Mouse (Mus musculus) neural tube, embryonic 12.5 days (tissue): ENCODE results near the gene Vmn1r171. TPM values are rescaled to one million over a fixed set of nuclear protein-coding genes. Genes with fewer than 3 reads are reported as not detected.
"Not testable (repeated sequence)": the region's sequence is repeated elsewhere in the genome, so short reads cannot be mapped to it uniquely, and the experiment has no call there.

Experiments
- ATAC-seq: fragments of 200-750 bp; cut with Nextera tagmentation; 2 replicates; pipeline ENCODE4 v1.8.0; 2017; ENCODE audit warnings: low read depth, mild to moderate bottlenecking, moderate TSS enrichment, moderate library complexity; ENCODE audit not compliant: low FRiP score
- H3K27ac ChIP-seq: fragments of 300-500 bp; sonication (generic); 2 replicates; pipeline ENCODE4 v1.5.1; 2016
- H3K27me3 ChIP-seq: fragments of 300-500 bp; sonication (generic); replicated peaks from 2 replicates; pipeline ENCODE4 v1.6.1; 2016; ENCODE audit warnings: mild to moderate bottlenecking
- H3K36me3 ChIP-seq: fragments of 300-500 bp; sonication (generic); 2 replicates; pipeline ENCODE4 v1.6.1; 2016; ENCODE audit warnings: mild to moderate bottlenecking
- H3K4me1 ChIP-seq: fragments of 300-500 bp; sonication (generic); 2 replicates; pipeline ENCODE4 v1.6.1; 2016
- H3K4me2 ChIP-seq: fragments of 300-500 bp; sonication (generic); replicated peaks from 2 replicates; pipeline ENCODE4 v1.6.1; 2016; ENCODE audit warnings: mild to moderate bottlenecking
- H3K4me3 ChIP-seq: fragments of 300-500 bp; sonication (generic); 2 replicates; pipeline ENCODE4 v1.5.1; 2016
- H3K9ac ChIP-seq: fragments of 300-500 bp; sonication (generic); 2 replicates; pipeline ENCODE4 v1.6.1; 2016; ENCODE audit warnings: mild to moderate bottlenecking
- H3K9me3 ChIP-seq: fragments of 300-500 bp; sonication (generic); 2 replicates; pipeline ENCODE4 v1.6.1; 2016; ENCODE audit warnings: mild to moderate bottlenecking
- WGBS: fragments of 180-500 bp; shearing (Covaris S2); methylation state at CpG from one replicate; pipeline ENCODE4 v1.1.7; 2016; 5-methylcytosine and 5-hydroxymethylcytosine counted together
- polyA plus RNA-seq: library from polyadenylated mRNA; unstranded; fragments of >200 nt; fragmentation: Nextera tagmentation; extraction: Ambion mirVana; gene quantifications from 2 replicates; pipeline ENCODE4 v1.2.1, GENCODE M21; 2016

Vmn1r171 gene
- not detected in 2 replicates for polyA plus RNA-seq

DNA sequence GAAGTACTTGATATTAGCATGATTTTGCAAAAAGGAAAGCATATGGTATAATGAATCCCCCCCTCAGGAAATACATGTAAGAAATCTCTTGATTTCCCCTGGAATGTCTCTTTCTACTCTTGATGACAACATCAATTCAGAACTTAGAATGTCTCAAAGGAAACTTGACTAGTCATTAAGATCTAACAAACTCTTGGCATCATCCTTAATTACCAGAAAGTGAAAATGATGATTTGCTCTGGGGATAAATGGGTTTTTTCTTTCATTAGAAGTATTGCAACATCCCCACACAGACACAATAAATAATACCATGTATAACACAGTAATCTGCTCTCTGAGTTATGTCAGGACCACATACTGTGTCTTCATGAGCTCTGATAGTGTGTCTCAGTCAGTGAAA lies at the start of gene Vmn1r171:
TSS of gene Vmn1r171 (plus strand) at position 301 of the 400 bp plus-strand sequence.
- H3K27ac ChIP-seq: no peak within 1 kb of the TSS
- H3K9me3 ChIP-seq: peaks cover 26% of the 10 kb centered on the region
- H3K4me3 ChIP-seq: no peak within 1 kb of the TSS
- no peak for ATAC-seq
- H3K27me3 ChIP-seq: no peaks in the 10 kb centered on the region
- no peak within 1 kb of the TSS for H3K9ac ChIP-seq
- no peak within 1 kb of the TSS for H3K4me2 ChIP-seq
- no peaks in the 10 kb centered on the region for H3K36me3 ChIP-seq
- no peaks in the 10 kb centered on the region for H3K4me1 ChIP-seq

DNA sequence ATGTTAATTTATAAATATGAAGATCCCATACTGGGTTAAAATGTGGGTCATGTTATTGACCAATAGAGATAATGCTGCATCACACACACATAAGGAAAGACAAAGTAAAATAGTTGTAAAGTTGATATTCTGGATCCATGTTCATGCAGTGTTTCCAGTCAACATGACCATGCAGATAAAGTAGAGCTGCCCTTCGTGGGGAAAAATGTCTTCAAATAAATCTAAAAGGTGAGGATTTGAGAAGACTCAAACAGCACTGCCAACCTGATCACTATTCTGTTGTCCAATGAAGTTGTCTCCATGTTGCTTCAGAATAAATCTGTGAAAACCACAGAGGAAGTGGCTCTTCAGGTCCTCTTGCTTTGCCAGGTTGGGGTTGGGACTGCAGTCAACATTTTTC lies 24.6 kb upstream of the Vmn1r171 start, which contains the start of gene Vmn1r170:
TSS of gene Vmn1r170 (plus strand) at position 301 of the 400 bp plus-strand sequence.
- H3K9me3 ChIP-seq: peaks cover 11% of the 10 kb centered on the region; the same call in 1 of the 2 replicates
- WGBS: 45% methylated on average over 1 of the region's 1 CpGs

DNA sequence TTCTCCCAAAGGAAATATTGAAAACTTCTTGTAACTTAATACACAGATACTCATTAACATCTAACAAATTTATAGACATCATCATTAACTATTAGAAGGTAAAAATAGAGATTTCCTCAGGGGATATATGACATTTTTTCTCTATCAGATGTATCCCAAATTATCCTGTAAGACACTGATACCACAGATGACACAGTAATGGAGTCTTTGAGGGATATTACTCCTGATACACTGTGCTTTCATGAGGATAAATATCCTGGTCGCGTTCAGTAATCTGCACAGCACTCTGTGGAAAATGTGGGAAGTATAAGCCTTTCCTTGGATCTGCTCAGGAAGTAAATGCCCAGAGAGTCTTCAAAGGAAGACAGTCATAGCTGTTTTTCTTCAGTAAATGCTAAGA lies 27.5 kb downstream of the Vmn1r171 start, which contains the start of gene Vmn1r172:
TSS of gene Vmn1r172 (plus strand) at position 301 of the 400 bp plus-strand sequence.
- Histone ChIP-seq H3K4me1 (no peaks in the 10 kb centered on the region), H3K9ac (no peak within 1 kb of the TSS), H3K9me3 (peaks cover under 1% of the 10 kb centered on the region; the same call in 1 of the 2 replicates), H3K27me3 (no peaks in the 10 kb centered on the region), H3K36me3 (no peaks in the 10 kb centered on the region), H3K27ac (no peak within 1 kb of the TSS), H3K4me2 (no peak within 1 kb of the TSS), H3K4me3 (no peak within 1 kb of the TSS)
- WGBS: 70% methylated on average over 2 of the region's 2 CpGs
- no peak for ATAC-seq

More for the DNA sequence above, 24.6 kb upstream of the Vmn1r171 start, which contains the start of gene Vmn1r170:
- not testable (repeated sequence) for H3K4me1 ChIP-seq, H3K27me3 ChIP-seq, H3K4me2 ChIP-seq, H3K27ac ChIP-seq, H3K9ac ChIP-seq, H3K36me3 ChIP-seq, H3K4me3 ChIP-seq, ATAC-seq

Other genes with a start within 250 kb of the Vmn1r171 start
- not detected in 2 replicates for gene Nlrp5, start 244.8 kb upstream of the Vmn1r171 start, polyA plus RNA-seq
- not detected in 2 replicates for gene Vmn1r167, start 123.5 kb upstream of the Vmn1r171 start, polyA plus RNA-seq
- gene Vmn1r168, start 91.0 kb upstream of the Vmn1r171 start, polyA plus RNA-seq: not detected in 2 replicates
- gene Vmn1r169, start 55.2 kb upstream of the Vmn1r171 start, polyA plus RNA-seq: not detected in 2 replicates
- gene Vmn1r170, start 24.5 kb upstream of the Vmn1r171 start, polyA plus RNA-seq: not detected in 2 replicates
- gene Vmn1r172, start 27.6 kb downstream of the Vmn1r171 start, polyA plus RNA-seq: not detected in 2 replicates
- not detected in 2 replicates for gene Vmn1r173, start 70.0 kb downstream of the Vmn1r171 start, polyA plus RNA-seq
- gene Vmn1r174, start 121.5 kb downstream of the Vmn1r171 start, polyA plus RNA-seq: not detected in 2 replicates
- gene Vmn1r175, start 179.9 kb downstream of the Vmn1r171 start, polyA plus RNA-seq: not detected in 2 replicates
- not detected in 2 replicates for gene Vmn1r176, start 206.7 kb downstream of the Vmn1r171 start, polyA plus RNA-seq
- gene Vmn1r177, start 235.7 kb downstream of the Vmn1r171 start, polyA plus RNA-seq: not detected in 2 replicates